Mouse (Mus musculus): ENCODE results near the gene Ltb4r2. TPM values are rescaled to one million over a fixed set of nuclear protein-coding genes. Genes with fewer than 3 reads are reported as not detected.

Gene Ltb4r2
- polyA plus RNA-seq, 1 experiment from 2014 or later, result 0.74 TPM

GRCm38 (mm10) chr14:55721700-55722437 is 39.4 kb upstream of the Ltb4r2 start, which contains the start of gene Rabggta:
TSS of gene Rabggta (minus strand) at chr14:55722263.
- under 1% methylated on average over 50 of the region's 50 CpGs for WGBS (ENCODE audit: insufficient replicate concordance)
- peak within 1 kb of the TSS; percentile 85 for H3K4me3 ChIP-seq (replicated peaks)
- H3K36me3 ChIP-seq (replicated peaks), result peaks cover 14% of the 10 kb centered on the region; the same call in 1 of the 2 replicates
- peaks cover 50% of the 10 kb centered on the region for H3K4me1 ChIP-seq (replicated peaks)
- peak; percentile 89 for ATAC-seq (ENCODE audit: insufficient read depth)
- H3K27ac ChIP-seq (replicated peaks), result peak within 1 kb of the TSS; percentile 87
- H3K27me3 ChIP-seq, result no peaks in the 10 kb centered on the region
- peak within 1 kb of the TSS; percentile 87 for H3K4me2 ChIP-seq
- peak within 1 kb of the TSS; percentile 74 for H3K9ac ChIP-seq
- no peaks in the 10 kb centered on the region for H3K9me3 ChIP-seq (replicated peaks)

DNA sequence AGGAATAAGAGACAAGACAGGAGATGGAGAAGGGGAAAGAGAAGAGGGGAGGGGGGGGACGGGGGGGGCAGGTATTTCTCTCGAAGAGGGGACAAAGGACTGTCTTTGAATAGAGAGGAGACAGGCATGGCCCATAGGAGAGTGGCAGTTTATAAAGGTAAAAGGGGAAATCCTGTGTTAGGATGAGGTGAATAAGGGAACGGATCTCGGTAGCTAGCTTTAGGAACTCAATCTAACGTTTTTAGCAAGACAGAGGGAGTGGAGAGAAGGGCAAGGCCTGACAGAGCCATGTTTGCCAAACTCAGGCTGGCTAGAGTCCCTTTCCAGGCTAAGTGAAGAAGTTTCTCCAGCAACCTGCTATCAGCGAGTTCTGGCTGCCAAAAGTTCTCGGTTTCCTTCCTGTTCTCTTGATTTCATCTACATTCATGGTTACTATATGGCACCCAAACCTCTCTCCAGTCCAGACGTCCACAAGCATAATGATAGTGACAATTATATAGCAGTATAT is 38.7 kb upstream of the Ltb4r2 start:
- peaks cover 50% of the 10 kb centered on the region for H3K4me1 ChIP-seq (replicated peaks)
- peak overlapping the region; percentile 85 for H3K4me3 ChIP-seq (replicated peaks)
- H3K9ac ChIP-seq, result peak overlapping the region; percentile 74; the same call in 1 of the 2 replicates
- no peaks in the 10 kb centered on the region for H3K9me3 ChIP-seq (replicated peaks)
- 18% methylated on average over 8 of the region's 8 CpGs for WGBS (ENCODE audit: insufficient replicate concordance)
- no peaks in the 10 kb centered on the region; the same call in 1 of the 2 replicates for H3K27me3 ChIP-seq
- peak overlapping the region; percentile 87 for H3K4me2 ChIP-seq
- H3K27ac ChIP-seq (replicated peaks), result peak overlapping the region; percentile 87
- no peak for ATAC-seq (ENCODE audit: insufficient read depth)
- peaks cover 14% of the 10 kb centered on the region; the same call in 1 of the 2 replicates for H3K36me3 ChIP-seq (replicated peaks)

DNA sequence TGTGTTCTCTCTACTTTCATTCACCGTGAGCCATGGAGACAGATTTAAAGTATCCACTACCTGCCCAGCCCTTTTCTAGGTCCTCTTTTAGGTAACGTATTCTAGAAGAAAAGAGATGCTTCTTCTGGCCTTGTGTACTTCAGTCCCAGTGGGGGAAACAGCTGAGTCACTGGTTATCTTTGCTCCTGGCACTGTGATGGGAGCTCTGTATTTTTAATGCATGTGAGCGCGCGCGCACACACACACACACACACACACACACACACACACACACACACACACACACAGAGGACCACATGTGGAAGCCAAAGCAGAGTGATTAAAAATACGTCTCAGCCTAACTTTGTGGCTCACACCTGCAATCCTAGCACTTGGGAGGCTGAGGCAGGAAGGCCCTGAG is 37.8 kb upstream of the Ltb4r2 start:
- Histone ChIP-seq H3K36me3 (replicated peaks) (peaks cover 10% of the 10 kb centered on the region; the same call in 1 of the 2 replicates), H3K9me3 (replicated peaks) (no peaks in the 10 kb centered on the region), H3K27ac (replicated peaks) (peak overlapping the region; percentile 87), H3K27me3 (no peaks in the 10 kb centered on the region; the same call in 1 of the 2 replicates), H3K4me3 (replicated peaks) (no peak overlapping the region), H3K4me1 (replicated peaks) (peaks cover 51% of the 10 kb centered on the region), H3K9ac (no peak overlapping the region), H3K4me2 (no peak overlapping the region)
- 52% methylated on average over 7 of the region's 7 CpGs for WGBS (ENCODE audit: insufficient replicate concordance)
- ATAC-seq (ENCODE audit: insufficient read depth), result no peak

DNA sequence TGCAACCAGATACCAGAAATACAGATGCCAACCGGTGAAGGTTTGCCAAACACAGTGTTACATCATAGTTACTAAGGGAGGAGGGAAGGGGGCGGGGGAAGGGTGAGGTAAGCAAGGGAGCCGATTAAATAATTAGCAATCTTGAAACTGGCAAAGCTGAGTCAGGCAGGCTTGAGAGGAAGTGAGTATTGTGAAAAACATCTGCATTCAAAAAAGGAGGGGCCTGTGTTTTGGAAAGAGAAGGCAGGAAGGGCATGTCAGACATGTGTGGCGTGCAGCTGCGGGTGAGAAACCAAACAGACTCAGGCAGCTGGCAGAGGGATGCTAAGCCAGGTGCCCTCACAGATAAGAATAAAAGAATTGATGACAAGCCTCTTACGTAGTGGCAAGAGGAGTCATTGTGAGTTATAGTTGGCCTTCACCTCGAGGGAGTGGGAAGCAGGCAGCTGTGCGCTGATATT is 36.8 kb upstream of the Ltb4r2 start:
- Histone ChIP-seq H3K4me1 (replicated peaks) (peaks cover 58% of the 10 kb centered on the region), H3K4me2 (peak overlapping the region; percentile 25), H3K9ac (no peak overlapping the region), H3K4me3 (replicated peaks) (no peak overlapping the region), H3K36me3 (replicated peaks) (no peaks in the 10 kb centered on the region), H3K9me3 (replicated peaks) (no peaks in the 10 kb centered on the region), H3K27ac (replicated peaks) (0 out of 2 replicates have a peak overlapping the region, but pooled peaks have one; percentile 14), H3K27me3 (no peaks in the 10 kb centered on the region; the same call in 1 of the 2 replicates)
- WGBS (ENCODE audit: insufficient replicate concordance), result 21% methylated on average over 8 of the region's 8 CpGs
- ATAC-seq (ENCODE audit: insufficient read depth), result no peak

GRCm38 (mm10) chr14:55726261-55726660 is 35.0 kb upstream of the Ltb4r2 start:
- no peak overlapping the region for H3K9ac ChIP-seq
- ATAC-seq (ENCODE audit: insufficient read depth), result no peak
- no peaks in the 10 kb centered on the region for H3K9me3 ChIP-seq (replicated peaks)
- no peaks in the 10 kb centered on the region for H3K36me3 ChIP-seq (replicated peaks)
- H3K4me2 ChIP-seq, result no peak overlapping the region
- no peak overlapping the region for H3K4me3 ChIP-seq (replicated peaks)
- H3K4me1 ChIP-seq (replicated peaks), result peaks cover 50% of the 10 kb centered on the region
- H3K27me3 ChIP-seq, result peaks cover 7% of the 10 kb centered on the region; the same call in 1 of the 2 replicates
- H3K27ac ChIP-seq (replicated peaks), result no peak overlapping the region

- Histone ChIP-seq H3K9me3 (replicated peaks) (no peaks in the 10 kb centered on the region), H3K9ac (no peak overlapping the region), H3K4me3 (replicated peaks) (no peak overlapping the region), H3K4me1 (replicated peaks) (peaks cover 31% of the 10 kb centered on the region), H3K27me3 (peaks cover 7% of the 10 kb centered on the region; the same call in 1 of the 2 replicates), H3K36me3 (replicated peaks) (no peaks in the 10 kb centered on the region), H3K4me2 (no peak overlapping the region), H3K27ac (replicated peaks) (no peak overlapping the region)
- no peak for ATAC-seq (ENCODE audit: insufficient read depth)
- 43% methylated on average over 8 of the region's 8 CpGs for WGBS (ENCODE audit: insufficient replicate concordance)
Measured at GRCm38 (mm10) chr14:55727889-55728685, 33.1 kb upstream of the Ltb4r2 start.

DNA sequence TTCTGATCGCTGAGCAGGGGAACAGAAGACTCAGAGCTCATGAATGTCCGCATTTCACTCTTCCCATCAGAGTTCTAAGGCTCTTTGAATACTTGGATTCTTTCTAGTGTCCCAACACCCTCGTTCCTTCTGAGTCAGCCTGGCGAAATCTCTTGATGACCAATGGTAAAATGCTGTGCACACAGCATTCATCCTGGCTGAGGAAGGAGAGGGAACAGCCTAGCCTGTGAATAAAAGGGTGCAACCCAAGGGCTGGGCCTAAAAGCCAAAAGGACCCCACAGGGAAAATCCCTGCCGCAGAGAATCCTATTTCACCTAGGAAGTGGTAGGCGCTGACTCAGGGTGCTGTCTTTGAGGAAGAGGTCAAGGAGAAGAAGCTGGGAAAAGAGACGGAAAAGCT is 31.1 kb upstream of the Ltb4r2 start:
- Histone ChIP-seq H3K4me2 (no peak overlapping the region), H3K9me3 (replicated peaks) (no peaks in the 10 kb centered on the region), H3K27ac (replicated peaks) (no peak overlapping the region), H3K27me3 (peaks cover 7% of the 10 kb centered on the region; the same call in 1 of the 2 replicates), H3K9ac (no peak overlapping the region), H3K36me3 (replicated peaks) (no peaks in the 10 kb centered on the region), H3K4me3 (replicated peaks) (no peak overlapping the region), H3K4me1 (replicated peaks) (peaks cover 13% of the 10 kb centered on the region)
- ATAC-seq (ENCODE audit: insufficient read depth), result no peak
- WGBS (ENCODE audit: insufficient replicate concordance), result 64% methylated on average over 7 of the region's 7 CpGs

DNA sequence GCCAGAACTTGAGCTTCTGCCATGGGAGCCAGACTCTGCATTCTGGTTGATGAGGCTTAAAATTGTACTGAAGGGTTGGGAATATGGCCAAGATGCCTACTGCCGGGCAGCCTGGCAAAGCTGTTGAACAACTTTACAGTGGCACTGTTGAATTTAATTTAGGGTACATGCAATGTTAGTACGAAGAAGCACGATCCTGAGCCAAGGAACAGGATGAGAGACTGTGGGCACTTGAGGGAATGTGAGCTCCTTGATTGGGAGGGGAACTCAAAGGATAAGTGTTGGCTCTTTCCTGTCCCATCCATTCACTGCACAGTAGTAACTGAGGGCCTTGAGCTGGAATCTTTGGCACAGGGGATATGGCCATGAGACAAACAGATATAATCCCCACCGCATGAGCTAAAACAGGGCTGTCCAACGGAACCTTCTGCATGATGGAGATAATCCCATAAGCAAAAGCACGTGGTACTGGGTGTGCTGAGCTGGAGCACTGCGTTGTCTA is 30.6 kb upstream of the Ltb4r2 start:
- WGBS (ENCODE audit: insufficient replicate concordance), result 54% methylated on average over 7 of the region's 7 CpGs
- H3K36me3 ChIP-seq (replicated peaks), result no peaks in the 10 kb centered on the region
- H3K27ac ChIP-seq (replicated peaks), result no peak overlapping the region
- H3K4me2 ChIP-seq, result no peak overlapping the region
- no peaks in the 10 kb centered on the region for H3K9me3 ChIP-seq (replicated peaks)
- peaks cover 7% of the 10 kb centered on the region; the same call in 1 of the 2 replicates for H3K27me3 ChIP-seq
- H3K9ac ChIP-seq, result no peak overlapping the region
- H3K4me3 ChIP-seq (replicated peaks), result no peak overlapping the region
- H3K4me1 ChIP-seq (replicated peaks), result peaks cover 8% of the 10 kb centered on the region
- ATAC-seq (ENCODE audit: insufficient read depth), result no peak

DNA sequence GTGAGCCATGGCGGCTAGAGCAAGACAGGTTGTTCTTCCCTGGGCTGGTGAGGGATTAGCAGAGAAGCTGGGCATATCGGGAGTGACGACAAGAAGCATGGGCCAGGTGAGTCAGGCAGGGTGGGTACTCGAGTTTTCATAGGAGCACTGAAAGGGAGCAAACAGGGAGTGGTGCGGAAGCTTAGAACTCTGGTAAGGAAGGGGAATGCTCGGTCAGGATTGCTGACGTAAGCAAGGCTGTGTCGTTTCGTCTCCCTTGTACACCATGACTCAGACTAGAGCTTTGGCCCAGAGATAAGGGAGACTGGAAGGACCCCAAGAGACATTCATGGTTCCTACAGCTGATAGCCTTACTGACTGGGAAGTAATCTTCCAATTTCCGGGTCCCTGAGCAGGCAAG is 27.3 kb upstream of the Ltb4r2 start:
- ATAC-seq (ENCODE audit: insufficient read depth), result no peak
- H3K27ac ChIP-seq (replicated peaks), result no peak overlapping the region
- no peak overlapping the region for H3K4me2 ChIP-seq
- peaks cover under 1% of the 10 kb centered on the region; the same call in 1 of the 2 replicates for H3K36me3 ChIP-seq (replicated peaks)
- H3K27me3 ChIP-seq, result peaks cover 7% of the 10 kb centered on the region; the same call in 1 of the 2 replicates
- H3K9ac ChIP-seq, result no peak overlapping the region
- no peaks in the 10 kb centered on the region for H3K9me3 ChIP-seq (replicated peaks)
- H3K4me3 ChIP-seq (replicated peaks), result no peak overlapping the region
- peaks cover 2% of the 10 kb centered on the region; the same call in 1 of the 2 replicates for H3K4me1 ChIP-seq (replicated peaks)
- WGBS (ENCODE audit: insufficient replicate concordance), result 56% methylated on average over 10 of the region's 10 CpGs

GRCm38 (mm10) chr14:55734869-55735268 is 26.4 kb upstream of the Ltb4r2 start:
- ATAC-seq (ENCODE audit: insufficient read depth), result no peak

More at GRCm38 (mm10) chr14:55734869-55735268, 26.4 kb upstream of the Ltb4r2 start:
- H3K9ac ChIP-seq, result no peak overlapping the region
- no peaks in the 10 kb centered on the region for H3K4me1 ChIP-seq (replicated peaks)
- peaks cover 6% of the 10 kb centered on the region; the same call in 1 of the 2 replicates for H3K27me3 ChIP-seq
- no peak overlapping the region for H3K4me3 ChIP-seq (replicated peaks)
- H3K9me3 ChIP-seq (replicated peaks), result no peaks in the 10 kb centered on the region
- 57% methylated on average over 7 of the region's 7 CpGs for WGBS (ENCODE audit: insufficient replicate concordance)
- no peak overlapping the region for H3K27ac ChIP-seq (replicated peaks)
- peaks cover 9% of the 10 kb centered on the region; the same call in 1 of the 2 replicates for H3K36me3 ChIP-seq (replicated peaks)
- H3K4me2 ChIP-seq, result no peak overlapping the region

All from liver, embryonic 15.5 days (tissue).